Mouse (Mus musculus) forebrain, postnatal 0 days (tissue): Measurements from ENCODE around the gene Ano5. TPM values are rescaled to one million over a fixed set of nuclear protein-coding genes. Genes with fewer than 3 reads are reported as not detected.
A peak's percentile ranks its signal among the peaks of the same experiment; 100 is the strongest.

Source experiments
- ATAC-seq: fragments of 200-750 bp; cut with Nextera tagmentation; 2 replicates; pipeline ENCODE4 v1.8.0; 2017; ENCODE audit warnings: mild to moderate bottlenecking, moderate library complexity
- DNase-seq: peaks from one replicate; pipeline ENCODE4 v3.0.0-alpha.2; 2015
- H3K27ac ChIP-seq: fragments of 300-500 bp; sonication (generic); 2 replicates; pipeline ENCODE4 v1.5.1; 2014; ENCODE audit warnings: low read depth, mild to moderate bottlenecking, antibody characterized with exemption, low read length, moderate library complexity, mixed read lengths
- H3K27me3 ChIP-seq: fragments of 300-500 bp; sonication (generic); 2 replicates; pipeline ENCODE4 v1.6.1; 2014; ENCODE audit warnings: mild to moderate bottlenecking, low read length, mixed read lengths; ENCODE audit not compliant: insufficient read depth
- H3K36me3 ChIP-seq: fragments of 300-500 bp; sonication (generic); 2 replicates; pipeline ENCODE4 v1.6.1; 2014; ENCODE audit warnings: mild to moderate bottlenecking, moderate library complexity; ENCODE audit not compliant: insufficient read depth
- H3K4me1 ChIP-seq: fragments of 300-500 bp; sonication (generic); 2 replicates; pipeline ENCODE4 v1.6.1; 2014; ENCODE audit warnings: antibody characterized with exemption; ENCODE audit not compliant: insufficient read depth
- H3K4me2 ChIP-seq: fragments of 300-500 bp; sonication (generic); 2 replicates; pipeline ENCODE4 v1.6.1; 2014; ENCODE audit warnings: low read depth, mild to moderate bottlenecking, moderate library complexity
- H3K4me3 ChIP-seq: fragments of 300-500 bp; sonication (generic); 2 replicates; pipeline ENCODE4 v1.5.1; 2014; ENCODE audit warnings: low read depth, low read length, mixed read lengths
- H3K9ac ChIP-seq: fragments of 300-500 bp; sonication (generic); 2 replicates; pipeline ENCODE4 v1.6.1; 2014; ENCODE audit warnings: mild to moderate bottlenecking
- H3K9me3 ChIP-seq: fragments of 300-500 bp; sonication (generic); 2 replicates; pipeline ENCODE4 v1.6.1; 2016; ENCODE audit warnings: low read length
- CTCF ChIP-seq: sonication (generic); IDR thresholded peaks from 2 replicates; pipeline ENCODE4 v1.5.1; 2016; ENCODE audit warnings: antibody characterized with exemption, control low read depth, low read depth
- WGBS: fragments of 180-500 bp; shearing (Covaris S2); extraction: QIAGEN DNeasy Blood & Tissue Kit; methylation state at CpG from one replicate; pipeline ENCODE4 v1.1.7; 2014; 5-methylcytosine and 5-hydroxymethylcytosine counted together
- polyA plus RNA-seq: library from polyadenylated mRNA; unstranded; fragments of >200 nt; fragmentation: Nextera tagmentation; extraction: Ambion mirVana; gene quantifications from 2 replicates; pipeline ENCODE4 v1.2.1, GENCODE M21; 2015
- total RNA-seq: library from RNA; depleted of rRNA; stranded (reverse); fragments of >200 nt; gene quantifications from 2 replicates; pipeline ENCODE4 v1.2.3, GENCODE M21; 2014

Gene Ano5
- total and polyA plus RNA-seq, 2 experiments from 2014 or later = 0.77 to 1.2 TPM

DNA sequence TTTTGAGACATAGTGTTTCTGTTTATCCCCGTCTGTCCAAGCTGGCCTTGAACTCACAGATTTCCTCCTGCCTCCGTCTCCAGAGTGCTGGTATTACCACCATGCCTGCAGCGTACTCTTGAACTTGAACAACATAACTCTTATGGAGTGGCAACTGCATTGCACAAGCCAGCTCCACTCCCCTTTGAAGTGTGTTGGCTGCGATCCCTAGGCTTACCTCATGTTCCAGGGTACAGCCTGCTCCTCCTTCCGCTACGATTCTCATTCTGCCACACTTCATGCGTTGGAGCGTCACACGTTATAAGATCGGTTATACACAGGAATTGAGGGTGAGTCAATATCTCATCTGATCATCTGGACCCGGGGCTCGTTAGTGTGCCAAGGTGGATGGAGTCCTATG, 92.9 kb downstream of the Ano5 start:
- no peak for ATAC-seq
- H3K9me3 ChIP-seq = no peaks in the 10 kb centered on the region
- no peaks in the 10 kb centered on the region for H3K36me3 ChIP-seq
- no peak overlapping the region for H3K27ac ChIP-seq
- no peaks in the 10 kb centered on the region for H3K4me1 ChIP-seq
- no peak overlapping the region for H3K9ac ChIP-seq
- TF ChIP-seq CTCF = no peak
- H3K4me3 ChIP-seq = no peak overlapping the region
- H3K4me2 ChIP-seq = no peak overlapping the region
- no peaks in the 10 kb centered on the region for H3K27me3 ChIP-seq
- DNase-seq = no peak
- 68% methylated on average over 12 of the region's 12 CpGs for WGBS

DNA sequence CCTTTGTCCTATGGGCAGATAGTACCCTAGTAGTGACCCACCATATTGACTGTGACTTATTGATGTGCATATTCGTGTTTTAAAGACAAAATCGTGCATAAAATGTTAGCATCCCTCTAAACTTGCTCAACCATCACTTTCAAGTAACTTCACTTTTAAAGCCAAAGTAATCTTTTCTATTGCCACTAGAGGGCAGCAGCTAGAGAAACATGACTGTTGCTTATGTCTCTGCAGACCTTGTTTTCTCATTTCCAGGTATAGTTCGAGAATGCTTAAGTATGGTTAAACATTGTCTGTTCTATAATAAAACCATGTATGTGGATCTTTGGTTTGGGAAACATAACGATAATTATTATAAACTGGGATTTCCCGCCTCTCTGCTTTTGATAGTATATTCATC, 103.6 kb downstream of the Ano5 start:
- 42% methylated on average over 5 of the region's 5 CpGs for WGBS
- H3K4me1 ChIP-seq = no peaks in the 10 kb centered on the region
- no peak overlapping the region for H3K9ac ChIP-seq
- peak; percentile 58 for DNase-seq
- H3K9me3 ChIP-seq = no peaks in the 10 kb centered on the region
- no peak overlapping the region for H3K4me3 ChIP-seq
- no peaks in the 10 kb centered on the region for H3K27me3 ChIP-seq
- peak; percentile 75 for TF ChIP-seq CTCF
- H3K27ac ChIP-seq = no peak overlapping the region
- ATAC-seq = no peak
- no peaks in the 10 kb centered on the region for H3K36me3 ChIP-seq
- H3K4me2 ChIP-seq = no peak overlapping the region

- Histone ChIP-seq H3K4me3 (no peak overlapping the region), H3K27me3 (peaks cover 3% of the 10 kb centered on the region; the same call in 1 of the 2 replicates), H3K4me1 (no peaks in the 10 kb centered on the region), H3K4me2 (no peak overlapping the region), H3K27ac (no peak overlapping the region), H3K9me3 (no peaks in the 10 kb centered on the region), H3K9ac (no peak overlapping the region), H3K36me3 (no peaks in the 10 kb centered on the region)
- peak; percentile 62 for DNase-seq
- TF ChIP-seq CTCF = peak; percentile 69
- ATAC-seq = no peak
Measured at GRCm38 (mm10) chr7:51617941-51618340, 107.1 kb downstream of the Ano5 start.

GRCm38 (mm10) chr7:51618412-51618811, 107.6 kb downstream of the Ano5 start:
- WGBS = 13% methylated on average over 2 of the region's 2 CpGs
- peaks cover 3% of the 10 kb centered on the region; the same call in 1 of the 2 replicates for H3K27me3 ChIP-seq
- no peak for TF ChIP-seq CTCF
- H3K9ac ChIP-seq = no peak overlapping the region
- H3K27ac ChIP-seq = no peak overlapping the region
- H3K36me3 ChIP-seq = no peaks in the 10 kb centered on the region
- no peaks in the 10 kb centered on the region for H3K9me3 ChIP-seq
- no peaks in the 10 kb centered on the region for H3K4me1 ChIP-seq
- no peak for DNase-seq
- H3K4me3 ChIP-seq = no peak overlapping the region
- no peak overlapping the region for H3K4me2 ChIP-seq
- ATAC-seq = no peak

DNA sequence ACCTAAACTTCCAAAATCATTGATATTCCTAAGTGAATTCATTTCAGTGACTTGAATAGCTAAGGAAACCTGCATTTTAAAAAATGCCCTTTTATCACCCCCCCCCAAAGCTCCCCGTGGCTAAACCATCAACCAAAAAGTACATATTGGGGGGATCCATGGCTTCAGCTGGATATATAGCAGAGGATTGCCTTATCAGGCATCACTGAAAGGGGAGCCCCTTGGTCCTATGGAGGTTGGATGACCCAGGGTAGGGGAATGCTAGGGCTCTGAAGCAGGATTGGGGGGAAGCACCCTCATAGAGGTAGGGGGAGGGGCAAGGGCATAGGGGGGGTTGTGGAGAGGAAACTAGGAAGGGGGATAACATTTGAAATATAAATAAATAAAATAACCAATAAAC, 109.1 kb downstream of the Ano5 start:
- WGBS = 47% methylated on average over 1 of the region's 1 CpGs
- Histone ChIP-seq H3K36me3 (no peaks in the 10 kb centered on the region), H3K9ac (no peak overlapping the region), H3K4me2 (no peak overlapping the region), H3K9me3 (no peaks in the 10 kb centered on the region), H3K4me3 (no peak overlapping the region), H3K4me1 (no peaks in the 10 kb centered on the region), H3K27ac (no peak overlapping the region), H3K27me3 (peaks cover 9% of the 10 kb centered on the region)
- ATAC-seq = no peak
- DNase-seq = no peak
- TF ChIP-seq CTCF = no peak

GRCm38 (mm10) chr7:51621694-51622145, 110.9 kb downstream of the Ano5 start, which contains the start of gene Slc17a6:
Slc17a6 (plus strand) TSS chr7:51622006.
- H3K27me3 ChIP-seq = peaks cover 9% of the 10 kb centered on the region
- WGBS = 2% methylated on average over 23 of the region's 23 CpGs
- peak within 1 kb of the TSS; percentile 62 for H3K9ac ChIP-seq
- H3K27ac ChIP-seq = peak within 1 kb of the TSS; percentile 85
- peak within 1 kb of the TSS; percentile 41 for H3K4me3 ChIP-seq
- no peak for DNase-seq
- TF ChIP-seq CTCF = no peak
- no peaks in the 10 kb centered on the region for H3K4me1 ChIP-seq
- ATAC-seq = peak; percentile 35
- no peaks in the 10 kb centered on the region for H3K9me3 ChIP-seq
- no peaks in the 10 kb centered on the region for H3K36me3 ChIP-seq
- H3K4me2 ChIP-seq = peak within 1 kb of the TSS; percentile 49

GRCm38 (mm10) chr7:51622196-51622595, 111.4 kb downstream of the Ano5 start:
- Histone ChIP-seq H3K4me3 (peak overlapping the region; percentile 41), H3K27ac (peak overlapping the region; percentile 85), H3K9me3 (no peaks in the 10 kb centered on the region), H3K27me3 (peaks cover 9% of the 10 kb centered on the region), H3K4me1 (no peaks in the 10 kb centered on the region), H3K36me3 (no peaks in the 10 kb centered on the region), H3K9ac (peak overlapping the region; percentile 62), H3K4me2 (peak overlapping the region; percentile 49)
- ATAC-seq = peak; percentile 60
- under 1% methylated on average over 18 of the region's 18 CpGs for WGBS
- DNase-seq = peak; percentile 79
- TF ChIP-seq CTCF = no peak
